ENCODE assay signal across 10 mouse cellular contexts in genomic region chr5:92127141-92127625, GRCm38 (mm10). TPM values are rescaled to one million over a fixed set of nuclear protein-coding genes. Genes with fewer than 3 reads are reported as not detected.
DNase-seq lines count a peak whose midpoint lies in the region; ATAC-seq lines count a peak whose summit lies in the region.
"Had no signal": no experiment of that assay in that cellular context is flagged by ENCODE, and none has a peak within 500 bp of the region (broad histone marks: within the 10 kb centered on the region; RNA-seq: fewer than 3 reads in every experiment).

No protein-coding gene starts in this region.

- no peak overlapping the region for H3K4me2 ChIP-seq in kidney, embryonic 14.5 days (replicated peaks; ENCODE audit: low read depth, low read length)
- no peak overlapping the region for H3K4me2 ChIP-seq in forebrain, embryonic 15.5 days (replicated peaks)

- no peaks in the 10 kb centered on the region for H3K36me3 ChIP-seq in kidney, embryonic 14.5 days (ENCODE audit: control insufficient read depth, insufficient read depth, low read length)
- H3K36me3 ChIP-seq in forebrain, embryonic 15.5 days = 0 out of 2 replicates have a peak, but pooled peaks cover 2% of the 10 kb centered on the region

- 0 out of 2 replicates have a peak, but pooled peaks have one; percentile 14 for ATAC-seq in kidney, embryonic 14.5 days (ENCODE audit: low FRiP score, low TSS enrichment)
- ATAC-seq in granulocyte monocyte progenitor cell, adult 5-6 weeks (replicated peaks; ENCODE audit: poor library complexity, severe bottlenecking) = peak; percentile 67
- ATAC-seq in megakaryocyte-erythroid progenitor cell, adult 5-6 weeks (replicated peaks; ENCODE audit: low FRiP score, low TSS enrichment, poor library complexity, severe bottlenecking) = peak; percentile 65
- no peak for ATAC-seq in forebrain, embryonic 15.5 days (replicated peaks)

- no peaks in the 10 kb centered on the region for H3K27me3 ChIP-seq in kidney, embryonic 14.5 days (ENCODE audit: control insufficient read depth, insufficient read depth, low read length)
- no peaks in the 10 kb centered on the region for H3K27me3 ChIP-seq in forebrain, embryonic 15.5 days

- WGBS in kidney, embryonic 14.5 days = 65% methylated on average over 9 of the region's 9 CpGs
- 73% methylated on average over 9 of the region's 9 CpGs for WGBS in forebrain, embryonic 15.5 days

- no peak overlapping the region for H3K4me3 ChIP-seq in kidney, embryonic 14.5 days (ENCODE audit: low read length)
- H3K4me3 ChIP-seq in forebrain, embryonic 15.5 days = no peak overlapping the region

- peak overlapping the region; percentile 38; the same call in 1 of the 2 replicates for H3K27ac ChIP-seq in kidney, embryonic 14.5 days (ENCODE audit: low read depth, low read length)
- no peak overlapping the region for H3K27ac ChIP-seq in forebrain, embryonic 15.5 days (replicated peaks)

- H3K4me1 ChIP-seq in kidney, embryonic 14.5 days (ENCODE audit: control insufficient read depth, insufficient read depth, low read length) = no peaks in the 10 kb centered on the region; the same call in 1 of the 2 replicates
- peaks cover 4% of the 10 kb centered on the region; the same call in 1 of the 2 replicates for H3K4me1 ChIP-seq in forebrain, embryonic 15.5 days

- no peak for DNase-seq in kidney, adult 18-20 months
- DNase-seq in MEL-GATA-1-ER (ENCODE audit: extremely low read depth, low read depth) = peak; percentile 84
- DNase-seq in adrenal gland, adult 2 months = no peak
- no peak for DNase-seq in adrenal gland, postnatal 10 days
- DNase-seq: adrenal gland, postnatal 36 days; right cerebral cortex, postnatal 25 days had no signal

- H3K9ac ChIP-seq in kidney, embryonic 14.5 days (ENCODE audit: low read depth, low read length) = no peak overlapping the region
- H3K9ac ChIP-seq in forebrain, embryonic 15.5 days (replicated peaks) = no peak overlapping the region

- H3K9me3 ChIP-seq in kidney, embryonic 14.5 days (ENCODE audit: control insufficient read depth, low read length) = no peaks in the 10 kb centered on the region
- H3K9me3 ChIP-seq in forebrain, embryonic 15.5 days = no peaks in the 10 kb centered on the region

RNA-seq across cellular contexts. Expression of gene Uso1, which starts 10.6 kb away (rescaled TPM):
- 29.0 and 33.4 TPM in 2 replicates for polyA plus RNA-seq in kidney, embryonic 14.5 days (2014; fragmentation: Nextera tagmentation; extraction: Ambion mirVana)
- total RNA-seq in granulocyte monocyte progenitor cell, adult 5-6 weeks (2014; fragmentation: Nextera tagmentation) = 49.7 and 51.3 TPM in 2 replicates
- total RNA-seq in granulocyte monocyte progenitor cell, adult 5-6 weeks (2017) = 23.7 and 28.1 TPM in 2 replicates
- total RNA-seq in megakaryocyte-erythroid progenitor cell, adult 5-6 weeks (2014; fragmentation: Nextera tagmentation) = 39.3 and 42.0 TPM in 2 replicates
- total RNA-seq in megakaryocyte-erythroid progenitor cell, adult 5-6 weeks (2017) = 12.2 and 13.4 TPM in 2 replicates
- total RNA-seq in adrenal gland, adult 2 months (2021) = 100 to 1,000 TPM in 1 of 2 experiments, 10 to 100 TPM in 1; 88.8 to 113 TPM
- polyA plus RNA-seq in adrenal gland, adult 2 months (2012; rRNA removed) = 22.8 and 35.4 TPM in 2 replicates
- 10 to 100 TPM; 64.1 to 71.5 TPM for total RNA-seq in adrenal gland, postnatal 10 days (2021)
- polyA plus RNA-seq in forebrain, embryonic 15.5 days (2015; fragmentation: Nextera tagmentation; extraction: Ambion mirVana) = 42.1 and 45.8 TPM in 2 replicates

RNA-seq across cellular contexts. Expression of gene G3bp2, which starts 43.7 kb away (rescaled TPM):
- polyA plus RNA-seq in kidney, embryonic 14.5 days (2014; fragmentation: Nextera tagmentation; extraction: Ambion mirVana) = 159 and 214 TPM in 2 replicates
- 89.7 and 90.9 TPM in 2 replicates for total RNA-seq in granulocyte monocyte progenitor cell, adult 5-6 weeks (2014; fragmentation: Nextera tagmentation)
- total RNA-seq in granulocyte monocyte progenitor cell, adult 5-6 weeks (2017) = 126 and 130 TPM in 2 replicates
- 58.2 and 67.8 TPM in 2 replicates for total RNA-seq in megakaryocyte-erythroid progenitor cell, adult 5-6 weeks (2014; fragmentation: Nextera tagmentation)
- 89.5 and 117 TPM in 2 replicates for total RNA-seq in megakaryocyte-erythroid progenitor cell, adult 5-6 weeks (2017)
- 100 to 1,000 TPM; 142 to 168 TPM for total RNA-seq in adrenal gland, adult 2 months (2021)
- polyA plus RNA-seq in adrenal gland, adult 2 months (2012; rRNA removed) = 9.7 and 12.5 TPM in 2 replicates
- total RNA-seq in adrenal gland, postnatal 10 days (2021) = 10 to 100 TPM; 92.8 to 96.6 TPM
- 323 and 349 TPM in 2 replicates for polyA plus RNA-seq in forebrain, embryonic 15.5 days (2015; fragmentation: Nextera tagmentation; extraction: Ambion mirVana)
